Mouse (Mus musculus) small intestine, adult 2 months (tissue): ENCODE data around the gene Wnt2.

ENCODE experiments used
- CTCF ChIP-seq: fragments of 200-500 bp; IDR thresholded peaks from 2 replicates; pipeline ENCODE4 v1.5.1; 2012; ENCODE audit warnings: low read depth, mild to moderate bottlenecking, control low read depth, inconsistent platforms, low read length, moderate library complexity, mixed read lengths; ENCODE audit not compliant: insufficient replicate concordance, insufficient read length; ENCODE audit errors: extremely low read depth
- POLR2A ChIP-seq: fragments of 200-500 bp; IDR thresholded peaks from 2 replicates; pipeline ENCODE4 v1.6.1; 2012; ENCODE audit warnings: low read depth, mild to moderate bottlenecking, control low read depth, inconsistent platforms, low read length, moderate library complexity

DNA sequence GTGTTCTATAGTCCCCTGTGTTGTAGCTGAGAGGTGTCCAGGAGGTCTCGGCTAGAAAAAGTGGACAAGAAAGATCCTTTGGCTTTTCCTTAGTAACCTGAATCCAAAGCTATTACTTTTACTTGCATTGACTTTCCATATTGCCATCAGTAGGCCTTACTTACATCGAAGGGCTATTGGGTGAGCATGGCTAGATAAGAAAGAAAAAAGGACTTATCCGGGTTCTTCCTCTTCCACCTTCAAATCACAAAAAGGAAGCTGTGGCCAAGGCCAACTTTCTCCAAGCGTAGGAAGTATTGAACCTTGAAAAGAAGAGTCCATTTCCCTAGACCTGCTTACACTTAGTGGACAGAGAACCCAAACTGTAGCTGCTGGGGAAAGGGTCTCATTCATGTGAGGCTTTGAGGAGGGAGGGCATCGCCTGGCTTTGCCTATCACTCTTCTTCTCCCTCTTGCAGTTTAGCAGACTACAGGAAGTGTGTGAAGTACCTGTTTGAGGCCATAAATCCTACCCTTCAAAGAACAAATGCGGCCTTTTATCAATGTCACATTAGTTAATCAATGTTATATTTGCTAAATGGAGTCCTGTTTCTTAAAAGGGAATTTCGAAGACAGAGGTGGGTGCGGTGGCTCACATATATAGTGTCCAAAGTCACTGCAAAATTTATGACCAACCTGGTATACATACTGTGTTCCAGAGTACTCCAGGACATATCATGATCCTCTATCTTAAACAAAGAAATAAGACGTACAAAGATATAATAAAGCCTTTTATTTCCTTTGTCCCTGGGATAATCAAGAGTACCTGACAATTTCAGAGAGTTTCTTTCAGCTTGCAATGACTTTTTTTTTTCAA, 40.0 kb downstream of the Wnt2 start:
- no peak for TF ChIP-seq CTCF
- TF ChIP-seq POLR2A: no peak
